Mouse (Mus musculus) liver, embryonic 14.5 days (tissue): ENCODE measurements at regions not wholly inside any gene's neighbourhood (a gene's known extent, or its start where the extent isn't known, plus 50 kb on each side); places are given as distances from the start of the nearest gene placed in this dataset.

Source experiments
- ATAC-seq: fragments of 200-750 bp; cut with Nextera tagmentation; 2 replicates; pipeline ENCODE4 v1.8.0; 2017; ENCODE audit warnings: moderate number of reproducible peaks, mild to moderate bottlenecking, moderate library complexity; ENCODE audit not compliant: insufficient read depth
- DNase-seq, 3 experiments: peaks; one replicate each; pipeline ENCODE4 v3.0.0-alpha.2; 2012 to 2013; ENCODE audit warnings: low read depth in 3 of 3, low spot score in 3 of 3
- H3K27ac ChIP-seq: fragments of 300-500 bp; sonication (generic); 2 replicates; pipeline ENCODE4 v1.5.1; 2014; ENCODE audit warnings: moderate library complexity, mild to moderate bottlenecking, control low read depth, inconsistent platforms
- H3K27me3 ChIP-seq: fragments of 300-500 bp; sonication (generic); 2 replicates; pipeline ENCODE4 v1.6.1; 2014; ENCODE audit warnings: mild to moderate bottlenecking, low read length, moderate library complexity; ENCODE audit not compliant: control insufficient read depth, insufficient read depth
- H3K36me3 ChIP-seq: fragments of 300-500 bp; sonication (generic); replicated peaks from 2 replicates; pipeline ENCODE4 v1.6.1; 2014; ENCODE audit warnings: low read depth; ENCODE audit not compliant: control insufficient read depth, insufficient read depth
- H3K4me1 ChIP-seq, 2 experiments: fragments of 200-500 bp in 1 of 2; fragments of 300-500 bp in 1 of 2; sonication (generic) in 1 of 2; replicated peaks; 2 replicates each; pipeline ENCODE4 v1.6.1; 2012 to 2014; ENCODE audit warnings: antibody characterized with exemption in 1 of 2, inconsistent platforms in 1 of 2, low read length in 1 of 2; ENCODE audit not compliant: control insufficient read depth in 2 of 2, insufficient read depth in 2 of 2
- H3K4me2 ChIP-seq: fragments of 300-500 bp; sonication (generic); 2 replicates; pipeline ENCODE4 v1.6.1; 2014; ENCODE audit warnings: low read depth, mild to moderate bottlenecking, control low read depth, moderate library complexity
- H3K4me3 ChIP-seq, 2 experiments: fragments of 200-500 bp in 1 of 2; fragments of 300-500 bp in 1 of 2; sonication (generic) in 1 of 2; 2 replicates each; pipeline ENCODE4 v1.5.1; 2012 to 2014; ENCODE audit warnings: low read depth in 2 of 2, low read length in 2 of 2, mild to moderate bottlenecking in 2 of 2, control low read depth in 1 of 2, inconsistent platforms in 1 of 2, moderate library complexity in 1 of 2; ENCODE audit not compliant: insufficient read depth in 1 of 2
- H3K9ac ChIP-seq: fragments of 300-500 bp; sonication (generic); replicated peaks from 2 replicates; pipeline ENCODE4 v1.6.1; 2014; ENCODE audit warnings: mild to moderate bottlenecking, control low read depth, moderate library complexity
- H3K9me3 ChIP-seq: fragments of 300-500 bp; sonication (generic); 2 replicates; pipeline ENCODE4 v1.6.1; 2016; ENCODE audit warnings: low read length, mixed read lengths; ENCODE audit not compliant: control insufficient read depth
- CTCF ChIP-seq: IDR thresholded peaks from 2 replicates; pipeline ENCODE4 v1.5.1; 2016; ENCODE audit warnings: antibody characterized with exemption, low read depth, control low read depth
- EP300 ChIP-seq: IDR thresholded peaks from 2 replicates; pipeline ENCODE4 v1.6.1; 2016; ENCODE audit warnings: antibody characterized with exemption, low read depth
- WGBS: fragments of 180-500 bp; shearing (Covaris S2); extraction: QIAGEN DNeasy Blood & Tissue Kit; methylation state at CpG from one replicate; pipeline ENCODE4 v1.1.7; 2014; ENCODE audit not compliant: insufficient replicate concordance; 5-methylcytosine and 5-hydroxymethylcytosine counted together

- Histone ChIP-seq H3K4me2 (no peak overlapping the region), H3K27me3 (no peaks in the 10 kb centered on the region), H3K27ac (no peak overlapping the region), H3K4me3 (no peak overlapping the region), H3K9ac (no peak overlapping the region), H3K4me1 (no peaks in the 10 kb centered on the region), H3K36me3 (no peaks in the 10 kb centered on the region), H3K9me3 (no peaks in the 10 kb centered on the region)
- TF ChIP-seq EP300 (no peak), CTCF (peak; percentile 56)
- ATAC-seq = peak; percentile 13; the same call in 1 of the 2 replicates
- 49% methylated on average over 10 of the region's 10 CpGs for WGBS
- peak in 2 of 3 experiments; percentile 7 to 9 for DNase-seq
Observed at GRCm38 (mm10) chr10:125764402-125765102, 201.4 kb upstream of the Lrig3 start.

DNA sequence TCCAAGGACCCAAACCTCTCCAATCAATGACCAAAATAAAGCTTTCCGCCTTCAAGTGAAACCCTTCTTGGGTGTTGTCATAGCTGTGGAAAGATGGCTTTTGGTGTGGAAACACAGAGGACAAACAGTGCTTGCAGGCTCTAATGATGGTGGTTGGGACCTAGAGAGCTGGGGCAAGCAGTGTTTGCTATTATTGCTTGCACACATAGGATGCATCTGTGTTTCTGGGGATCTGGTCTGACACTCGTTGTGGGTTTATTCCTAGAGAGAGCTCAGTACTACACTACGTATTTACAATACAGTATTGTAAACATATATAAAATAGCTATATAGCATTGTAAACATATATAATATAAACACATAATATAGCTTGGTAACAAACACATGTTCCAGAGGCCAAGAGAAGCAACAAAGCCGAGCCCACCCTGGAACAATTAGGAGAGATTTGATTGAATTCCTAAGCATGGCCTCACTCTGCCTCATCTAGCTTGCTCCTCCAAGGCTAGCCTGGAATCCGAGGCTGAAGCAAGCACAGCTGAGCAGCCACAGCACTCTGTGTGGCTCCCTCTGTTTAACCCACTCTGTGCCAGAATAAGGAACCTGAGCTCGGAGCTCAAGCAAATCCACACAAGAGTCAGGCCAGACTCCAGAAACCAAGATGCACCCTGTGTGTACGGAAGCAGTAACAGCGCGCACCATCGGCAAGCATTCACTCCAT, 200.7 kb upstream of the Lrig3 start:
- DNase-seq = no peak

DNA sequence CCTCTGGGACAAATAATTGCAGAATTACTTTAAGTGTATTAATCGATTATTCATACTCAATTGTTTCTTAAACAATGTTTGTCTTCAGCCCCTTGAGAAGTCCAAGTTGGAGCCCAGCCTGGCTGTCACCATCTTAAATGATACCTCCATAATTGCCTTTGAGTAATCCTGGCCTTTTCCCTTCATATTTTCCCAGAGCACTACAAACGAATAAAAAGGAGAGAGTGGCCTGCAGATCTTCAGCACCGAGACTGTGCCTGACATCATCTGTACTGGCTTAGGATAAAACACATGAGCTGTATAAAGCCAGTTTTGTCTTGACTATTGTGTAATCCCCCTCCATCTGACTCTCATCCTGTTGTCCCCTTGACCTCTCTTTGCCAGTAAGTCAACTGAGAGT, 197.7 kb upstream of the Lrig3 start:
- H3K27ac ChIP-seq = no peak overlapping the region
- no peak overlapping the region for H3K9ac ChIP-seq
- no peaks in the 10 kb centered on the region for H3K27me3 ChIP-seq
- H3K36me3 ChIP-seq = no peaks in the 10 kb centered on the region
- ATAC-seq = no peak
- no peak overlapping the region for H3K4me3 ChIP-seq
- TF ChIP-seq CTCF (no peak), EP300 (no peak)
- H3K4me1 ChIP-seq = no peaks in the 10 kb centered on the region
- WGBS = 62% methylated on average over 3 of the region's 3 CpGs
- no peak overlapping the region for H3K4me2 ChIP-seq
- H3K9me3 ChIP-seq = no peaks in the 10 kb centered on the region
- no peak for DNase-seq

More for the DNA sequence above, 200.7 kb upstream of the Lrig3 start:
- Histone ChIP-seq H3K9me3 (no peaks in the 10 kb centered on the region), H3K4me3 (no peak overlapping the region), H3K9ac (no peak overlapping the region), H3K4me2 (no peak overlapping the region), H3K36me3 (no peaks in the 10 kb centered on the region), H3K27ac (no peak overlapping the region), H3K4me1 (no peaks in the 10 kb centered on the region), H3K27me3 (no peaks in the 10 kb centered on the region)
- 67% methylated on average over 10 of the region's 10 CpGs for WGBS
- ATAC-seq = no peak
- TF ChIP-seq EP300 = no peak

DNA sequence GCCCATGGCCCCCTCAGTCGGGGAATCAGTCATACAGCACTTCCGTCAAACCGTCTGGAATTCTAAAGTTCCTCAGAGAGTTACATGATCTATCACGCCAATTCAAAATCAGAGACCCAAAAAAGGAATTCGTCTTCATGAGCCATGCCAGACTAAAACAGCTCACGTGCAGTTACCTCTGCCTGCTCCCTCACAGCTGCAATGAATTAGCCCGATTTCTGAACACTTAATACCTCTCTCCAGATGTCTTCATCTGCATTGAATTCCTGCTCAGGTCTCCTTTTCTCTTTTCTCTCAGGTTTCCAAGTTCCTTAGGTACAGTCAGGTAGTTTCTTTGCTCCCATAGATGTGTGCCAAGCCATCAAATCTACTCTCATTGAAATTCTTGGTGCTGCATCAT, 192.4 kb upstream of the Lrig3 start:
- TF ChIP-seq EP300 = no peak
- TF ChIP-seq CTCF = no peak
- 68% methylated on average over 7 of the region's 7 CpGs for WGBS
- no peak overlapping the region for H3K4me2 ChIP-seq
- no peak for ATAC-seq
- H3K27me3 ChIP-seq = no peaks in the 10 kb centered on the region
- H3K9ac ChIP-seq = no peak overlapping the region
- no peaks in the 10 kb centered on the region for H3K9me3 ChIP-seq
- H3K27ac ChIP-seq = no peak overlapping the region
- H3K4me3 ChIP-seq = no peak overlapping the region
- DNase-seq = no peak
- no peaks in the 10 kb centered on the region for H3K4me1 ChIP-seq
- H3K36me3 ChIP-seq = no peaks in the 10 kb centered on the region

- WGBS = 55% methylated on average over 6 of the region's 6 CpGs
- no peak overlapping the region for H3K9ac ChIP-seq
- no peaks in the 10 kb centered on the region for H3K9me3 ChIP-seq
- TF ChIP-seq EP300 = no peak
- TF ChIP-seq CTCF = no peak
- ATAC-seq (no peak), DNase-seq (no peak)
- no peak overlapping the region for H3K4me3 ChIP-seq
- peaks cover 2 to 10% of the 10 kb centered on the region in 2 experiments; a peak in 2 of 4 replicates for H3K4me1 ChIP-seq
- H3K27ac ChIP-seq = no peak overlapping the region
- H3K4me2 ChIP-seq = no peak overlapping the region
- H3K36me3 ChIP-seq = no peaks in the 10 kb centered on the region
- no peaks in the 10 kb centered on the region for H3K27me3 ChIP-seq
Observed at GRCm38 (mm10) chr10:125782486-125782885, 183.5 kb upstream of the Lrig3 start.
